Mouse (Mus musculus) cerebellum, adult (tissue): Measurements from ENCODE around the gene Saysd1.

Experiments used
- ATAC-seq: cut with Nextera tagmentation; 2 replicates; pipeline ENCODE4 v1.9.2; 2017; ENCODE audit warnings: mild to moderate bottlenecking, moderate library complexity, mixed read lengths; ENCODE audit not compliant: insufficient number of reproducible peaks, low FRiP score, low TSS enrichment

Gene Saysd1

DNA sequence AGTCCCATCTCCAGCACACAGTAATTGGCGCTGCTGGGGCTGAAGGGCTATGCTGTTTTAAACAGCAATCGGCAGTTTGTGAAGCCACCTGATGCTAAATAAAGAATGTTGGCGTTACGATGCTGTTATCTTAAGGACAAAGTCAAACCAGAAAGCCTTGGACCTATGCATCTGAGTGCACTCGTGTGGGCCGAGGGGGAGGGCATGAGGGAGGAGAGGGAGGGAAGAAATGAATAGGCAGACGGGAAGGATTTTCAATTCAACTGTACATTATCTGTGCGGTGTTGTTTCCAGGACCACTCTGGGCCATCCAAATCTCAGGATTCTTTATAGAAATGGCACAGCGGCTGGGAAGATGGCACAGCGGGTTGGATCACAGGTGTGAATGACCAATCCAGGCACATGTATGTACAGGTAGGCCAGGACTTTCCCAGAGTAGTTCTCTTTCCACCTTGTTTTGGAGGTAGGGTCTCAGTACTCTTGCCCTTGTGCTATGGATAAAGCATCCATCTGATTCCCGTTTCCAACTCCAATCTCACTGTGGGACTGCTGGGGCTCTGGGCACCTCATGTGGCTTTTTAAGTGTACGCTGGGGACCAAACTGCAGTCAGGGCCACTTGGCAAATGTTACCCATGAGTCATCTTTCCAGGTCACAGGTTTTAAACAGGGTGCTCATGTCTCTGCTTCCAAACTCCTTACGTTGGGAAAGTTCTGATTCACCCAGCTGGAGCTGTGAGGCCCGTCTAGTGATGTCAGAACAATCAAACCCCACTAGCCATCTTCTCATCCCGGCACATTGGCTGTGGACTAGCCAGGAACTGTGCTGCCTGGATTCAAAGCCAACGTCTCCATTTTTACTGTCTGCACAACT, at the start of gene Saysd1:
Gene Saysd1 (minus strand): TSS at position 51 of the 872 bp plus-strand sequence.
- no peak for ATAC-seq

- ATAC-seq: no peak
Observed at GRCm38 (mm10) chr14:20185426-20185825, 47.1 kb upstream of the Saysd1 start.

DNA sequence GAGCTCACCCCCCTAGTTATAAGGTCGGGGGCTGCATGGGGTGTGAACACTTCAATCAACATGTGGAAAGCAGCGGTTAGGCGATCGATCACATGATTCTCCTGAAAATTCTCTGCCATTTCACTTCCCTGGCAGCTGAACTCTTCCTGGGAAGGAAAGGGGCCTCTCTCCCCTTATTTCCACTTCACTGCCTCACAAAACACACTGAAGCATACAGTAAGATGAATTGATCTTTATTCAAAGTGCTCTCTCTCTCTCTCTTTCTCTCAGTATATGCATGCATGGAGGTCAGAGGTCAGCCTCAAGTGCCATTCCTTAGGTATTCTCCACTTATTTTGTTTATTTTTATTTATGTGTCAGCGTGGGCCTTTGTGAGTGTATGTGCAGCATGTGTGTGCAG, 45.4 kb upstream of the Saysd1 start:
- ATAC-seq: no peak

GRCm38 (mm10) chr14:20182596-20182995, 44.3 kb upstream of the Saysd1 start:
- no peak for ATAC-seq

GRCm38 (mm10) chr14:20181466-20181921, 43.2 kb upstream of the Saysd1 start, which contains the start of gene Kcnk5:
TSS of gene Kcnk5 (minus strand) at chr14:20181809.
- ATAC-seq: 0 out of 2 replicates have a peak, but pooled peaks have one; percentile 27

GRCm38 (mm10) chr14:20180751-20181162, 42.4 kb upstream of the Saysd1 start:
- 0 out of 2 replicates have a peak, but pooled peaks have one; percentile 31 for ATAC-seq

GRCm38 (mm10) chr14:20180304-20180703, 42.0 kb upstream of the Saysd1 start:
- no peak for ATAC-seq

DNA sequence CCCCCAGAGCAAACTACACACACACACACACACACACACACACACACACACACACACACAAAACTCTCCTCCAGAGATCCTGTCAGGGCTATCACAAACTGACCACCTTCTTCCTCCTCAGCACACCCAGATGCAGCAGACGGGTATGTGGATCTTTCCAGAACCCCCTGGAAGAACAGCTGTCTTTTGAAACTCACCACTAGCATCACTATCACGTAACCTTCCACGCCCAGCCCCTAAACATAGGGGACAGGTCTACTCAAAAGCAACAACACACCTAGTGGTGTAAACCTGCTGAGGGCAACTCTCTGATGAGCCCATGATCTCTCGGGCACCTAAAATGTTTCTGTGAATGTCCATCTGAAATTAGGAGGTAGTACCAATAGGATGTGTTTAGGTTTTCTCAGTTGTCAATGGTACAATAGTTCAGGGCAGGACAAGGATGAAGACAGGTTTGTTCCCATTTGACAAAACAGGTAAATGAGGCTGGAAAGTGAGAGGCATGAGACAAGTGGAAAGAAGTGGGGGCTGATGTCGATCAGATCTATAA, 41.5 kb upstream of the Saysd1 start:
- ATAC-seq: no peak

DNA sequence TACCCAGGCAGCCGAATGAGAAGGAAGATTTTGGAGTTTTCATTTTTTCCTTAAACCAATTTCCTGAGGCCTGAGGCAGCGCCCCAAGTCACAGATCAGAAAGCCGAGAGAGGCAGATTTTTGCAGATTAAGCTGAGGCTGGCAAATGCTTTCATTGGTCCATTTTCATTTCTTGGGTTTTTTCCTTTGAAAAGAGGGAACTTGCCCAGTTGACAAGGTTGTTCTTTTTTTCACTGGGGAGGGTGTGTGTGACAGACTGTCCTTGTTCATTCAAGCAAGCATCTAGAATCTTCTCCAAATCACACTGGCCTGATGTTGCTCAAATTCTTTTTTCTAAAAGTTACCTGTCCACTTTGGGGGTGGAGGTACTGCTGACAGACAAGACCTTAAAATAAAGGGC, 40.7 kb upstream of the Saysd1 start:
- no peak for ATAC-seq

DNA sequence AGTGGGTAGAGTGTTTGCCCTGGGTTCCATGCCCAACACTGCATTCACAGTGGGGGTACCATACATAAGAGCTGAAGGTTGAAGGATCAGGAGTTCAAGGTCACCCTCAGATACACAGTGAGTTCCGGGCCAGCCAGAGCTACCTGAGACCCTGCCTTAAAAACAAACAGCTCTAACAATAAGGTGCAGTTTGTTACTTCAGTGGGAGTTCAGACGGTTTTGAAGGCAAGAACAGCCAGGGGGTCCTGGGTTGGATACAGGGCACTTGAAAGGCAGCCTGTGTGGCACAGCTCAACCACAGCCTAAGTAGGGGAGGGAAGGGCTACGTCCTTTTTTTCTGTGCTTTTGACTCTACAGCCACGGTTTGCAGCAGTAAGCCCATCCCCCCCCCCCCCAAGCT, 40.3 kb upstream of the Saysd1 start:
- no peak for ATAC-seq

DNA sequence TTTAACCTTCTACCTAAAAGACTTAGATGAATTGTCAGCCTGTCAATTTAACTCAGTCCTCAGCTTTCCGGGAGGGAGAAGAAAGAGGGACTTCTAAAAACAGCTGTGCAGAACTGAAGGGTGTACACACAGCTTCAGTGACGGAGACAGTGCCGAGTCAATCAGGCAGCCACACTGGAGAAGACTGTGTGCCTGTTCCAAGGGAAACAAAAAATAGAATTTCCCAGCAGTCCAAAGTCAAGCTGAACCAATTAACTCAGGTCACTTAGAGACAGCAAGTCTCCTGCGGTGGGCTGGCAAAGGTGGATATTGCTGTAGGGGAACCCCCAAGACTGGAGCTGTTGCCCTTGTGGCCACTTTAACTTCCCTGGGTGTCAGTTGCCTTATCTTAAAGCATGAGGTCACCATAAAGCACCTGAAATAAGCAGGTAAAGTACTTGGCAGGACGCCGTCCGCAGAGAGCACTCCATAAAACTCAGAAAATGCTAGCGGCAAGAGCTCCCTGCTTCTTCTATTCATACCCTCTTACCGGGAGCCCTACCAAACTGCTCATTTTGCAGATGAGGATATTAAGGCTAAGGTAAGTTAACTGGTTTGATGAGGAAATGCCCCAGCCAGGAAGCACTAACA, 39.3 kb upstream of the Saysd1 start:
- no peak for ATAC-seq

DNA sequence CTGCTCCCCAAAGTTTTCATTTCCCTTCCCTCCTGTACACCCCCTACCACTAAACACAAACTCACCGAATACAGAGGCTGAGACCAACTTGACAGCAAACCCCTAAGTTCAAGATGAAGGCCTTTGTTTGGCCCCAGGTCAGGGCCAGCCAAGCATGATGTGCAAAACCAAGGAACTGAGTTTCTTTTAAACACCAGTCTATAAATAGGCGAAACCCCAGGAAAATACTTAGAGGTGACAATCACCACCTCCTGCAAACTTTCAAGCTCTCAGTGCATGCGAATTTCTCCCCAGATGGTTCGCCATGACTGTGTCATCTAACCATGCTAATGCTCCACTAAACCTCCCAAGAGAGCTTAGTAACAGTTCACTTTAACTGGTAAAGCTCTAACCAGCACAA, 37.4 kb upstream of the Saysd1 start:
- no peak for ATAC-seq

DNA sequence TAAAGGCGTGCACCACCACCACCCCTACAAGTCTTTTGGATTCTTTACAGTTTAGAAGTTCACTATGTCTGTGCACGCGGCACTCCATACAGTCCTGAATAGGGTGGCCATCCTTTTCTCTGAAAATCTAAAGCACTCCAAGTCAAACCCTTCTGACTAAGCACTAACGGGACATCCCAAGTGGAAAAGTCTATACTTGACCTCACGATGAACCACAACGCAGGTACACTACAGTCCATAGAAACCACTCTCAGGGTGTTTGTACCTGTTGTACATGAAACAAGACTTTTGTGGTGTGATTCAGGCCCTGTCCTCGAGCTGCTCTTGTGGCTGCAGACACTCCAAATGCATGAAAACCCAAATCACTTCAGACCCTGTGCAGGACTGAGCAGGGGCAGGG, 36.8 kb upstream of the Saysd1 start:
- no peak for ATAC-seq

DNA sequence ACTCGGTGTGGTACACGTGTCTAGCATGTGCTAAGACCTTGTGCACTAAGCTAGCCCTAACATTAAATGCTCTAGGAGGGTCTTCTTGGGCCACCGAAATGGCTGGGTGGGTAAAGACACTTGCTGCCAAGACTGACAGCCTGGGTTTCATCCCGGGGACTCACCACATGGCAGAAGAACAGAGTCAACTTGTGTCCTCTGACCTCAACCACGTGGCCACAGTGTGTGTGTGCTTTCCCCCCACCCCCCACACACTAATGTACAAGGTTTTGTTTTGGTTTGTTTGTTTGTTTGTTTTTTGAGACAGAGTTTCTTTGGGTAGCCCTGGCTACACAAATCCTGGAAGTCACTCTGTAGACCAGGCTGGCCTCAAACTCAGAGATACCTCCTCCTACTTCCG, 36.4 kb upstream of the Saysd1 start:
- no peak for ATAC-seq

GRCm38 (mm10) chr14:20173873-20174490, 35.6 kb upstream of the Saysd1 start:
- ATAC-seq: no peak

DNA sequence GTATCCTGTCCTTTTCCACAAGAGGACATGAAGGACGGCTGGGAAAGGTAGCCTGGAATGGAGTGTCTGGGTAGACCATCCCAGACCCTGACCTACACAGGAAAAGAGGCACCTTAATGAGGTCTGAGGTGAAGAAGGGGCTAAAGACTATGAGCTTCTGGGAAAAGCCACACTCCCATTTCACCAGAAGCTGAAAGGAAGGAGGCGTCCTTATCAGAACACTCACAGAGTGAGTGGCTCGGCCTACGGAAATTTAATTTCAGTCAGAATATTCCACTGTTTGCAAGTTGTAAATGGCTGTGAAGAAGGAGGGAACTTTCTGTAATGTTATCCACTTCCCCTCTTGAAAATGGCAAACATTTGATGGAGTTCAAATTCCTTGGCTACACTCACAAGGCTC, 34.6 kb upstream of the Saysd1 start:
- ATAC-seq: no peak

DNA sequence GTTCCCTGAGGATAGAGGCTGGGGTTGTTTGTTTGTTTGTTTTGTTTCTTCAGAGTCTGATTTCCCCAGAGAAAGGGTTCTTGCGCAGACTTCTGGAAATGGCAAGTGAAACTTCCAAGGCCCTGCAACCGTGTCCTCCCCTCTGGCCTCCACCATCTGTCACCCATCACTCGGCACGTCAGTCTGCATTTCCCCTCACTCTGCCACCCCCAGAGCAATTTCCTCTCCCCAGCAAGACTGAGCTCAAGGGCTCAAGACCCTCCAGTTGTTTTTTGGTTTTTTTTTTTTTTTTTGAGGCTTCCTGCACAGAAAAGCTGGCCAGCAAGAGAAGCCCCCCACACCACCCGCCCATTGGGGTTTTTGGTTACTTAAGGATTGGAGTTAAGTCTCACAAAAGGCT, 34.2 kb upstream of the Saysd1 start:
- no peak for ATAC-seq

GRCm38 (mm10) chr14:20171840-20172239, 33.5 kb upstream of the Saysd1 start:
- ATAC-seq: no peak

DNA sequence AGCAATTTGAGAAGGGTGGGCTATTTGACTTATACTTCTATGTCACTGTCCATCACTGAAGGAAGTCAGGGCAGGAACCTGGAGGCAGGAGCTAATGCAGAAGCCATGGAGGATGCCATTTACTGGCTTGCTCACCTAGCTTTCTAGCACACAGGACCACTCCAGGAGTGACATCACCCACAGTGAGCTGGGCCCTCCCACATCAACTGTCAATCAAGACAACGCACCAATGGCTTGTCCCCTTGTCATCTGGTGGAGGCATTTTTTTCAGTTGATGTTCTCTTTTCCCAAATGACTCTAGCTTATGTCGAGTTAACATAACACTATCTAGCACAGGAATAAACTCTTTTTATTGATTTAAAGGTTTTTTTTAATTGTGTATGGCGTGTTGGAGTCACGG, 30.9 kb upstream of the Saysd1 start:
- no peak for ATAC-seq

DNA sequence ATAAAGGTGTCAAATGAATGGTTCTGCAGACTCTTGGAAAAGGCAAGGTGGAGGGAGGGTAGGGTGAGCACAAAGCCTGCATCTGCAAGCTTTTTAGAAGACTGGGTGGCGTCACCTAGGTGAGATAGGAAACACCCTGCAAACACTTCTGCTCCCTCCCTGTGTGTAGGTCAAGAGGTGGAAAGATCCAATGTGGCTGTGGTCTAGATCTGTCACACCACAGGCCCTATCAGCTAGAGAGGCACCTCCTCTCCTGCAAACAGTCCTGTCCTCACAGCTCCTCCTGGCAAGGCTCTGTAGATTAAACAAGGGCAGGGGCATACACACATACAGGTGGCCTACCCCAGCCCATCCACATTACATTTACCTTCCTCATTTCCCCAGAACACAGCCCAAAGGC, 30.1 kb upstream of the Saysd1 start:
- no peak for ATAC-seq

DNA sequence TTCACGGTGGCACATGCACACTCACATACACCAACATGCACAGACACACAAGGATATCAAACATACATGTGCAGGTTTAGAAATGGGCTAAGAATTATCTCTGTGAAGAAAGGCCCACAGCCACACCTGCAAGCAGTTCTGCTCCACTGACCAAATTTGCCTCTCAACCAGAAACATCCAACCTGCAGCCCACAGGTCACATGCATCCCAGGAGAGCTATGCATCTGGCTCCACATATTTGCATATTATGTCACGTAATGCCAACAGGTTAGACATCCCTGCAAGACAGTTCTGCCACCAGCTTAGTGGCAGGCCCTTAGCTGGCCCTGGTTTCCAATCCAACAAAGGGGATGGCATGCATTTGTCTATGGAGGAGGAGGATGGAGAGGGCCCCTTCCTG, 29.7 kb upstream of the Saysd1 start:
- ATAC-seq: no peak
